Mouse (Mus musculus): ENCODE measurements around the gene Tub. TPM values are rescaled to one million over a fixed set of nuclear protein-coding genes. Genes with fewer than 3 reads are reported as not detected.

The Tub gene
- polyA plus RNA-seq, 1 experiment from 2014 or later, result 26.2 TPM

GRCm38 (mm10) chr7:108993230-108993629, 43.1 kb downstream of the Tub start:
- Histone ChIP-seq H3K27ac (replicated peaks) (no peak overlapping the region), H3K9me3 (no peaks in the 10 kb centered on the region), H3K4me3 (no peak overlapping the region), H3K27me3 (peaks cover 8% of the 10 kb centered on the region; the same call in 1 of the 2 replicates), H3K9ac (replicated peaks) (no peak overlapping the region), H3K4me1 (no peaks in the 10 kb centered on the region), H3K36me3 (no peaks in the 10 kb centered on the region), H3K4me2 (replicated peaks) (no peak overlapping the region)
- no peak for ATAC-seq (ENCODE audit: low FRiP score, low read depth)
- 78% methylated on average over 7 of the region's 7 CpGs for WGBS

DNA sequence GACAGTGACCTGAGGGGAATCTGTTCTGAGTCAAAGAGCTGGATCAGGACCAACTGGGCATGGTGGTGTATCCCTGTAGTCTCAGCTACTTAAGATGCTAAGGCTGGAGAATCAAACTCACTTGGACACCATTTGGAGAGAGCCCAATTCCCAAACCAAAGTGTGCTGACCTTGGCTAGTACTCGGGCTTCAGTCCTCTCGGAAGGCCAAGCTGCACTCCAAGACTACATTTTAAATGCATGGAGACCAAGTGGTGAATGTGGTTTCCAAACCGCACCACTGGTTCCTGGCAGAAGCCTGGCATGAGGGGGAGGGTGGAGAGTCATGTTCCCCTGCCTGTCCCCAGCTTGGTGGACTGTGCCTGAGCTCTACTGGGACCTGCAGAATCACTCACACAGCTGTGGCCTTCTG, 43.7 kb downstream of the Tub start:
- Histone ChIP-seq H3K27me3 (peaks cover 8% of the 10 kb centered on the region; the same call in 1 of the 2 replicates), H3K9me3 (no peaks in the 10 kb centered on the region), H3K4me2 (replicated peaks) (no peak overlapping the region), H3K4me1 (no peaks in the 10 kb centered on the region), H3K27ac (replicated peaks) (no peak overlapping the region), H3K9ac (replicated peaks) (no peak overlapping the region), H3K4me3 (no peak overlapping the region), H3K36me3 (no peaks in the 10 kb centered on the region)
- WGBS, result 88% methylated on average over 3 of the region's 3 CpGs
- ATAC-seq (ENCODE audit: low FRiP score, low read depth), result no peak

DNA sequence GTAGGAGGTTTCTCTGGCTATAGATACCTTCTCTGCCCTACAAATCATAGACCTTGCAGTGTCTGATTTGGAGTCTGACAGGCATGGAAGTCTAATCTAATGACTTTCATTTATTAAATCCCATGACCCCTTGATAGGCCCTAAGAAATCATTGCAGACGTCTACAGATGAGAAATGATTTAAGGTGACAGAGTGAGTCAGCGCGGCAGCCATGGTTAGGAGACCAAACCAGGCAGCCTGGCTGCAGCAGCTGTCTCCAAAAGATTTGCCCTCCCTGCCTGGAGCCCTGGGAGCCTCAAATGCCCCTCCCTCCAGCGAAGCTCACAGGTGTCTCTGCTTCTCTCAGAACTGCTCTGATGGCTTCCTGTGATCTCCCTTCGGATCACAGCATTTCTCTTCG, 46.0 kb downstream of the Tub start:
- Histone ChIP-seq H3K4me2 (replicated peaks) (no peak overlapping the region), H3K27ac (replicated peaks) (no peak overlapping the region), H3K27me3 (peaks cover under 1% of the 10 kb centered on the region; the same call in 1 of the 2 replicates), H3K9ac (replicated peaks) (no peak overlapping the region), H3K4me3 (no peak overlapping the region), H3K36me3 (no peaks in the 10 kb centered on the region), H3K4me1 (no peaks in the 10 kb centered on the region), H3K9me3 (no peaks in the 10 kb centered on the region)
- ATAC-seq (ENCODE audit: low FRiP score, low read depth), result no peak
- 76% methylated on average over 6 of the region's 6 CpGs for WGBS

GRCm38 (mm10) chr7:109000315-109000954, 50.3 kb downstream of the Tub start:
- no peaks in the 10 kb centered on the region for H3K4me1 ChIP-seq
- H3K4me2 ChIP-seq (replicated peaks), result no peak overlapping the region
- H3K4me3 ChIP-seq, result no peak overlapping the region
- no peaks in the 10 kb centered on the region for H3K36me3 ChIP-seq
- H3K9me3 ChIP-seq, result no peaks in the 10 kb centered on the region
- H3K27me3 ChIP-seq, result peaks cover 5% of the 10 kb centered on the region; the same call in 1 of the 2 replicates
- H3K27ac ChIP-seq (replicated peaks), result no peak overlapping the region
- WGBS, result 45% methylated on average over 4 of the region's 4 CpGs
- peak; percentile 62; the same call in 1 of the 2 replicates for ATAC-seq (ENCODE audit: low FRiP score, low read depth)
- H3K9ac ChIP-seq (replicated peaks), result no peak overlapping the region

DNA sequence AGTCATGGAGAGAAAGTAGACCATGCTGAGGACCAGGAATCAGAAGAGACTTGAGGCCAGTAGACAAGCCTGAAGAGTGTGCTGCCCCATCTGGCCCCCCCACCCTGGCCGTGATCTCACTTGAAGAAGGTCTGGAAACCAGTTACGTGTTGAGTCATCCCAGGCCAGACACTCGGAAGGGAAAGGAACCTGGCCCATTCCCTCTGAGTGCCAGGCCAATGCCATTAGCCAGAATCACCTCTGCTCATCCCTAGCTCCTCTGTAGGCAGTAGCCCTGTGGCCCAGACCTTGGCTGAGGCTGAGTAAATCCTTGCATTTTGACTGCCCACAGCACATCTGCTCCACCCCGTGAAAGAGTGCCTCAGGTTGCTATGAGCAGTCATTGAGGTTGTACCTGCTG, 51.8 kb downstream of the Tub start:
- Histone ChIP-seq H3K4me1 (no peaks in the 10 kb centered on the region), H3K36me3 (no peaks in the 10 kb centered on the region), H3K9me3 (no peaks in the 10 kb centered on the region), H3K4me2 (replicated peaks) (no peak overlapping the region), H3K4me3 (no peak overlapping the region), H3K27ac (replicated peaks) (no peak overlapping the region), H3K9ac (replicated peaks) (no peak overlapping the region), H3K27me3 (peaks cover 10% of the 10 kb centered on the region)
- no peak for ATAC-seq (ENCODE audit: low FRiP score, low read depth)
- WGBS, result 79% methylated on average over 4 of the region's 4 CpGs

- no peak for ATAC-seq (ENCODE audit: low FRiP score, low read depth)
- no peak overlapping the region for H3K4me2 ChIP-seq (replicated peaks)
- peaks cover 20% of the 10 kb centered on the region for H3K27me3 ChIP-seq
- H3K4me3 ChIP-seq, result no peak overlapping the region
- no peaks in the 10 kb centered on the region for H3K36me3 ChIP-seq
- no peak overlapping the region for H3K9ac ChIP-seq (replicated peaks)
- no peaks in the 10 kb centered on the region for H3K9me3 ChIP-seq
- no peaks in the 10 kb centered on the region for H3K4me1 ChIP-seq
- 6% methylated on average over 3 of the region's 3 CpGs for WGBS
- no peak overlapping the region for H3K27ac ChIP-seq (replicated peaks)
Observed at GRCm38 (mm10) chr7:109003653-109004052, 53.5 kb downstream of the Tub start.

DNA sequence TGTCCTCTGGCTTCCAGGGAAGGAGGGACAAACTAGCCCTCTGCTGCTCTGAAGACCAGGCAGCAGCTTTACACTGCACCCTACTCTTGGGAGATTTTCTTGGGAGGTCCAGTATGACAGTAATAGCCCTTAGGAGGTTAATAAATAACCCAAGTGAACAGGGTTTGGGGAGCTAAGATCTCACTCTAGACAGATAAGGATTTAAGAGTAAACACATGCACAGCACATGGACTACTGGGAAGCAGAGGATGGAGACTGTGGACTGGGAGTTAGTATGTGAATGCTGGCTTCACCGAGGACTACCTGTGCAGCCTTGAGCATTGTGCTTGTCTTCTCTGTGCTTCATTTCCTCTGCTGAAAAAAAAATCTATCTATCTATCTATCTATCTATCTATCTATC, 59.1 kb downstream of the Tub start:
- ATAC-seq (ENCODE audit: low FRiP score, low read depth), result no peak
- 100% methylated on average over 1 of the region's 1 CpGs for WGBS
- Histone ChIP-seq H3K4me3 (no peak overlapping the region), H3K36me3 (no peaks in the 10 kb centered on the region), H3K9ac (replicated peaks) (no peak overlapping the region), H3K9me3 (no peaks in the 10 kb centered on the region), H3K4me2 (replicated peaks) (no peak overlapping the region), H3K27me3 (peaks cover 67% of the 10 kb centered on the region), H3K27ac (replicated peaks) (no peak overlapping the region), H3K4me1 (peaks cover 26% of the 10 kb centered on the region)

GRCm38 (mm10) chr7:109010720-109011595, 60.8 kb downstream of the Tub start:
- H3K9me3 ChIP-seq, result no peaks in the 10 kb centered on the region
- peak; percentile 80 for ATAC-seq (ENCODE audit: low FRiP score, low read depth)
- WGBS, result under 1% methylated on average over 76 of the region's 82 CpGs
- H3K36me3 ChIP-seq, result no peaks in the 10 kb centered on the region
- H3K4me2 ChIP-seq (replicated peaks), result peak overlapping the region; percentile 69
- H3K27ac ChIP-seq (replicated peaks), result peak overlapping the region; percentile 70
- peaks cover 26% of the 10 kb centered on the region for H3K4me1 ChIP-seq
- peaks cover 68% of the 10 kb centered on the region for H3K27me3 ChIP-seq
- H3K4me3 ChIP-seq, result peak overlapping the region; percentile 79
- H3K9ac ChIP-seq (replicated peaks), result peak overlapping the region; percentile 73

- 25% methylated on average over 8 of the region's 8 CpGs for WGBS
- Histone ChIP-seq H3K4me1 (peaks cover 33% of the 10 kb centered on the region), H3K4me3 (peak overlapping the region; percentile 79), H3K4me2 (replicated peaks) (peak overlapping the region; percentile 69), H3K9ac (replicated peaks) (peak overlapping the region; percentile 73), H3K27ac (replicated peaks) (peak overlapping the region; percentile 70), H3K9me3 (no peaks in the 10 kb centered on the region), H3K36me3 (no peaks in the 10 kb centered on the region), H3K27me3 (peaks cover 68% of the 10 kb centered on the region)
- ATAC-seq (ENCODE audit: low FRiP score, low read depth), result peak; percentile 79
Observed at GRCm38 (mm10) chr7:109011596-109012180, 61.5 kb downstream of the Tub start.

DNA sequence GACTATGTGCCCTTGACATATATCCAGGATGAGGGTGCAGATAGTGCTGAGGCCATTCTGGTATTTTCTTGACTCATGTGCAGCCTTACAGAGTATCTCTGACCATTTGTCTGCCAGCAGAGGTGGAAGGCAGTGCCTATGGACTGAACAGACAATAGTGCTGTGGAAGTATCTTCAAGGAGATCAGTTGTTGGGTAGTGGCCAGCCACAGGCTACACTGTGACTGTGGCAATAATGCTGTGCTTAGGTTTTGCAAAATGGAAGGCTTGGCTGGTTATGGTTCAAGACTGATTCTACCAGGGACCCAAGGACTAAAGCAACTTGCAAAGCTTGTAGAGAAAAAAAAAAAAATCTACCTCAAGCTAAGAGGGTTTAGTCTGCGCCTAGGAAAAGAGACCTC, 62.4 kb downstream of the Tub start:
- Histone ChIP-seq H3K4me2 (replicated peaks) (peak overlapping the region; percentile 69), H3K9me3 (no peaks in the 10 kb centered on the region), H3K27ac (replicated peaks) (no peak overlapping the region), H3K36me3 (no peaks in the 10 kb centered on the region), H3K27me3 (peaks cover 67% of the 10 kb centered on the region), H3K4me3 (peak overlapping the region; percentile 79), H3K9ac (replicated peaks) (no peak overlapping the region), H3K4me1 (peaks cover 36% of the 10 kb centered on the region)
- 67% methylated on average over 1 of the region's 1 CpGs for WGBS
- ATAC-seq (ENCODE audit: low FRiP score, low read depth), result no peak

DNA sequence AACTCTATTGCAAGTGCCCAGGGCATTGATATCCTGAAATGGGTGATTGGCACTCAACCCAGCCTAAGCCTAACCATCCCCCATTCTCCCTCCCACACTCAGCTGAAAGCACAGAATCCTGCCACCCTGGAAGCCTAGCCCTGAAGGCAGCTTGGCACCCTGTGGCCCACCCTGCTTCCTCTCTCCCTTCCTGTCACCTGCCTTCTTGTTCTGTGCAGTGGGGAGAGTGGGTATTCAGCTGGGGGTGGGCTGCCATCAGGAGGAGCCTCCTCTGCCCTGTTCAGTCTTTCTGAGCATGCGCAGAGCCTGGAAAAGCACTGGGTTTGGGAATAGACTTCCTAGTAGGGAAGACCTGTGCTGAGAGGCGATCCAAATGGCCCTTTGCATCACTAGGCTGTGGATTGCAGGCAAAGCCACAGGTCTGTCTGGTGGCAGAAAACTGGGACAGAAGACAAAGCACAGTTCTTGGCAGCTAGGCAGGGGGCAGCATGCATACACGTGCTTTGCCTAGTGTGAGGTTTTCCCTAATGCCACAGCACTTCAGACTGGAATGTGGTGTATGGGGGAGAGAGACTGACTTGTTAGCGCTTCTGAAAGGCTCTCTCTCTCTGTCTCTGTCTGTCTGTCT, 63.0 kb downstream of the Tub start:
- Histone ChIP-seq H3K4me1 (peaks cover 36% of the 10 kb centered on the region), H3K9me3 (no peaks in the 10 kb centered on the region)
- 49% methylated on average over 4 of the region's 4 CpGs for WGBS

More for the DNA sequence above, 63.0 kb downstream of the Tub start:
- ATAC-seq (ENCODE audit: low FRiP score, low read depth), result no peak
- peaks cover 63% of the 10 kb centered on the region for H3K27me3 ChIP-seq
- H3K27ac ChIP-seq (replicated peaks), result no peak overlapping the region
- peak overlapping the region; percentile 37; the same call in 1 of the 2 replicates for H3K9ac ChIP-seq (replicated peaks)
- no peaks in the 10 kb centered on the region for H3K36me3 ChIP-seq
- H3K4me3 ChIP-seq, result no peak overlapping the region
- peak overlapping the region; percentile 34 for H3K4me2 ChIP-seq (replicated peaks)
